Mouse (Mus musculus) limb, embryonic 14.5 days (tissue): ENCODE measurements at regions not wholly inside any gene's neighbourhood (a gene's known extent, or its start where the extent isn't known, plus 50 kb on each side); places are given as distances from the start of the nearest gene placed in this dataset.

ENCODE experiments used
- ATAC-seq: fragments of 200-750 bp; cut with Nextera tagmentation; 2 replicates; pipeline ENCODE4 v1.8.0; 2017; ENCODE audit warnings: low read depth, moderate number of reproducible peaks, moderate TSS enrichment; ENCODE audit not compliant: low FRiP score
- DNase-seq: peaks from one replicate; pipeline ENCODE4 v3.0.0-alpha.2; 2015; ENCODE audit warnings: low spot score
- H3K27ac ChIP-seq: fragments of 300-500 bp; sonication (generic); replicated peaks from 2 replicates; pipeline ENCODE4 v1.5.1; 2014; ENCODE audit warnings: low read depth, mild to moderate bottlenecking, low read length, moderate library complexity, mixed read lengths
- H3K27me3 ChIP-seq: fragments of 300-500 bp; sonication (generic); 2 replicates; pipeline ENCODE4 v1.6.1; 2014; ENCODE audit warnings: low read length, mixed read lengths; ENCODE audit not compliant: control insufficient read depth, insufficient read depth
- H3K36me3 ChIP-seq: fragments of 300-500 bp; sonication (generic); 2 replicates; pipeline ENCODE4 v1.6.1; 2014; ENCODE audit warnings: mild to moderate bottlenecking, low read length, moderate library complexity, mixed read lengths; ENCODE audit not compliant: control insufficient read depth, insufficient read depth
- H3K4me1 ChIP-seq: fragments of 300-500 bp; sonication (generic); 2 replicates; pipeline ENCODE4 v1.6.1; 2014; ENCODE audit warnings: antibody characterized with exemption, low read length, mixed read lengths; ENCODE audit not compliant: control insufficient read depth, insufficient read depth
- H3K4me2 ChIP-seq: fragments of 300-500 bp; sonication (generic); replicated peaks from 2 replicates; pipeline ENCODE4 v1.6.1; 2014; ENCODE audit warnings: low read depth, mild to moderate bottlenecking, low read length, moderate library complexity; ENCODE audit not compliant: severe bottlenecking
- H3K4me3 ChIP-seq: fragments of 300-500 bp; sonication (generic); replicated peaks from 2 replicates; pipeline ENCODE4 v1.5.1; 2014; ENCODE audit warnings: low read length
- H3K9ac ChIP-seq: fragments of 300-500 bp; sonication (generic); 2 replicates; pipeline ENCODE4 v1.6.1; 2014; ENCODE audit warnings: mild to moderate bottlenecking, low read depth, low read length, moderate library complexity; ENCODE audit not compliant: severe bottlenecking
- H3K9me3 ChIP-seq: fragments of 300-500 bp; sonication (generic); 2 replicates; pipeline ENCODE4 v1.6.1; 2016; ENCODE audit warnings: low read length; ENCODE audit not compliant: control insufficient read depth
- POLR2A ChIP-seq: fragments of 200-500 bp; IDR thresholded peaks from 2 replicates; pipeline ENCODE4 v1.8.0; 2012; ENCODE audit warnings: inconsistent platforms, mild to moderate bottlenecking, moderate library complexity, borderline replicate concordance; ENCODE audit not compliant: insufficient read depth, insufficient read length; ENCODE audit errors: extremely low read depth
- WGBS: fragments of 180-500 bp; shearing (Covaris S2); extraction: QIAGEN DNeasy Blood & Tissue Kit; methylation state at CpG from one replicate; pipeline ENCODE4 v1.1.7; 2014; 5-methylcytosine and 5-hydroxymethylcytosine counted together

GRCm38 (mm10) chr16:61171856-61172433 is 566.6 kb upstream of the Epha6 start:
- Histone ChIP-seq H3K9ac (no peak overlapping the region), H3K27ac (no peak overlapping the region), H3K9me3 (no peaks in the 10 kb centered on the region), H3K4me3 (no peak overlapping the region), H3K36me3 (no peaks in the 10 kb centered on the region), H3K4me1 (no peaks in the 10 kb centered on the region), H3K4me2 (no peak overlapping the region), H3K27me3 (no peaks in the 10 kb centered on the region)
- DNase-seq (peak; percentile 4), ATAC-seq (peak; percentile 34; the same call in 1 of the 2 replicates)
- TF ChIP-seq POLR2A, result no peak
- WGBS, result 63% methylated on average over 10 of the region's 10 CpGs

DNA sequence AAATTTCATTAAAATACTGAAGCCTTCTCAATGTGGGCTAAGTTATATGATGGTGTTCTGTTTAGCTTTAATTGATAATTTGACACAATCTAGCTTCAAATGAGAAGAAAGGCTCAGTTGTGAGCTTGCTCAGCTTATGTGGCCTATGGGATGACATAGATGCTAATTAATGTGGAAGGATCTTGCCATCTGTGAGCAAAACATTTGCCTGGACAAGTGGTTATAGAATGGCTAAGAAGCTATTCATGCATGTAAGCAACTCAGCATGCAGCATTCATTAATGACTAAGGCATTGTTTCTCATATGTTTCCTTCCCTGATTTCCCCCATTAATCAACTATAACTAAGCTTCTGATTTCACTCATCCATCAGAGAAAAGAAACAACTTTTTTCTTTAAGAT is 532.8 kb upstream of the Epha6 start:
- Histone ChIP-seq H3K36me3 (no peaks in the 10 kb centered on the region), H3K4me3 (no peak overlapping the region), H3K27ac (no peak overlapping the region), H3K4me1 (no peaks in the 10 kb centered on the region), H3K27me3 (no peaks in the 10 kb centered on the region), H3K9ac (no peak overlapping the region), H3K4me2 (no peak overlapping the region), H3K9me3 (no peaks in the 10 kb centered on the region)
- DNase-seq (no peak), ATAC-seq (no peak)
- no peak for TF ChIP-seq POLR2A
